Mouse (Mus musculus) hindbrain, embryonic 10.5 days (tissue): Measurements from ENCODE around the gene Zc3h14. TPM values are rescaled to one million over a fixed set of nuclear protein-coding genes. Genes with fewer than 3 reads are reported as not detected.
A peak's percentile ranks its signal among the peaks of the same experiment; 100 is the strongest.

Source experiments
- DNase-seq: peaks from one replicate; pipeline ENCODE4 v3.0.0-alpha.2; 2017; ENCODE audit warnings: low spot score
- H3K27ac ChIP-seq: fragments of 300-500 bp; sonication (generic); 2 replicates; pipeline ENCODE4 v1.5.1; 2016; ENCODE audit warnings: mild to moderate bottlenecking, moderate library complexity
- H3K27me3 ChIP-seq: fragments of 300-500 bp; sonication (generic); 2 replicates; pipeline ENCODE4 v1.6.1; 2016; ENCODE audit warnings: mild to moderate bottlenecking; ENCODE audit not compliant: poor library complexity, insufficient read depth, severe bottlenecking
- H3K36me3 ChIP-seq: fragments of 300-500 bp; sonication (generic); 2 replicates; pipeline ENCODE4 v1.6.1; 2016; ENCODE audit warnings: mild to moderate bottlenecking, moderate library complexity
- H3K4me1 ChIP-seq: fragments of 300-500 bp; sonication (generic); replicated peaks from 2 replicates; pipeline ENCODE4 v1.6.1; 2016; ENCODE audit warnings: mild to moderate bottlenecking
- H3K4me3 ChIP-seq: fragments of 300-500 bp; sonication (generic); 2 replicates; pipeline ENCODE4 v1.5.1; 2016; ENCODE audit warnings: mild to moderate bottlenecking, moderate library complexity
- H3K9me3 ChIP-seq: fragments of 300-500 bp; sonication (generic); 2 replicates; pipeline ENCODE4 v1.6.1; 2016; ENCODE audit warnings: mild to moderate bottlenecking, moderate library complexity
- WGBS: fragments of 180-500 bp; shearing (Covaris S2); methylation state at CpG from one replicate; pipeline ENCODE4 v1.1.7; 2016; 5-methylcytosine and 5-hydroxymethylcytosine counted together
- polyA plus RNA-seq: library from polyadenylated mRNA; unstranded; fragments of >200 nt; fragmentation: Nextera tagmentation; extraction: Ambion mirVana; gene quantifications from 2 replicates; pipeline ENCODE4 v1.2.1, GENCODE M21; 2016

Zc3h14 gene
- 119 and 133 TPM in 2 replicates for polyA plus RNA-seq

DNA sequence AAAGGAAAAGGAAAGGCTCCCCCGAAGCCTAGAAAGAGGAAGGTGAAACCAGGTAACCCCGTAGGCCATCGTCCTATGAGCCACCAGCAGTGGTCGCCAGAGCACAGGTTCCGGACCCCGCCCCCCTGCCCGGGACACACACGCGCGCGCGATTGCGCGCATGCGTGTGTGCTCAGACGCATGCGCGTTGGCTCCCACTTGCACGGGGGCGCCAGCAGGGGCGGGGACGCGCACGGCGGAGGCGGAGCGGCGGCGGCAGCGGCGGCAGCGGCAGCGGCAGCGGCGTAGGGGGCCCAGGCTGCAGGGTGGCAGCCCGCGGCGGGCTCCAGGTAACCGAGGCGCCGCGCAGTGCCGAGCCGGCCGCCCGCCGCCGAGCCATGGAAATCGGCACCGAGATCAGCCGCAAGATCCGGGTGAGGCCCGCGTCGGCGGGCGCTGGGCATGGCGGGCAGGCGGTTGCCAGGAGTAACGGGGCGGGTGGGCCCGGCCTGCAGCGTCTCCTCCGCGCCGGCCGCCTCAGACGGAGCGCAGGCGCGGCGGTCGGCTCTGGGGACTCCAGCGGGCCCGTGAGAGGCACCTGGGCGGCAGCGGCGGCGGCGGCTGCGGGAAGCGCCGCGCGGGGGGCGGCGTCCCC, at the start of gene Zc3h14:
Gene Zc3h14, plus strand, starts transcription at position 219 of the 634 bp plus-strand sequence.
- Histone ChIP-seq H3K27ac (peak within 1 kb of the TSS; percentile 98), H3K36me3 (peaks cover 11% of the 10 kb centered on the region; the same call in 1 of the 2 replicates), H3K9me3 (no peaks in the 10 kb centered on the region), H3K4me3 (peak within 1 kb of the TSS; percentile 90), H3K4me1 (peaks cover 24% of the 10 kb centered on the region), H3K27me3 (no peaks in the 10 kb centered on the region)
- WGBS = under 1% methylated on average over 87 of the region's 87 CpGs
- DNase-seq = peak; percentile 93

GRCm38 (mm10) chr12:98697202-98697601, 49.6 kb upstream of the Zc3h14 start:
- peaks cover 40% of the 10 kb centered on the region for H3K36me3 ChIP-seq
- H3K9me3 ChIP-seq = no peaks in the 10 kb centered on the region
- no peak overlapping the region for H3K4me3 ChIP-seq
- WGBS = 91% methylated on average over 5 of the region's 5 CpGs
- H3K27me3 ChIP-seq = no peaks in the 10 kb centered on the region
- H3K4me1 ChIP-seq = no peaks in the 10 kb centered on the region
- no peak overlapping the region for H3K27ac ChIP-seq
- DNase-seq = no peak

- no peak for DNase-seq
- Histone ChIP-seq H3K4me3 (no peak overlapping the region), H3K9me3 (no peaks in the 10 kb centered on the region), H3K4me1 (no peaks in the 10 kb centered on the region), H3K36me3 (peaks cover 54% of the 10 kb centered on the region), H3K27ac (no peak overlapping the region), H3K27me3 (no peaks in the 10 kb centered on the region)
- WGBS = 82% methylated on average over 9 of the region's 9 CpGs
Observed at GRCm38 (mm10) chr12:98701564-98701963, 45.2 kb upstream of the Zc3h14 start.

DNA sequence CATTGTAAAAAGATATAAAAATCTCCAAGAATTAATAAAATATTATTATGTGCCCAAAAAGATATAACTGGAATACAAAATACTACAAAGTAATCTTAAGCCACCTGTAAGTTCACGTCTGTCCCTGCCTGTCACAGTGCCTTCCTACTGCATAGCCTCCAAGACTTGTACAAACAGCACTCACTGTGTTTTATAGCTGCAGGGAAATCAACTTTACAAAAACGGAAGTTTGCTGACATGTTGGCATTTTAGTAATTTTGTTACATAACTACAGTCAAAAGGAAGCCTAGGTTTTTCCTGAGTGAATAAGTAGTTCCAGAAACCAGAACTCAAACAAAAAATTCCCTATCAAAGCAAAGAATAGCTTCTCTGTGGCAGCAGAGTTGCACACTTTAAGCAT, 43.2 kb upstream of the Zc3h14 start:
- H3K27me3 ChIP-seq = no peaks in the 10 kb centered on the region
- no peak for DNase-seq
- no peaks in the 10 kb centered on the region for H3K4me1 ChIP-seq
- H3K27ac ChIP-seq = no peak overlapping the region
- H3K9me3 ChIP-seq = no peaks in the 10 kb centered on the region
- H3K4me3 ChIP-seq = no peak overlapping the region
- WGBS = 80% methylated on average over 2 of the region's 2 CpGs
- H3K36me3 ChIP-seq = peaks cover 63% of the 10 kb centered on the region

DNA sequence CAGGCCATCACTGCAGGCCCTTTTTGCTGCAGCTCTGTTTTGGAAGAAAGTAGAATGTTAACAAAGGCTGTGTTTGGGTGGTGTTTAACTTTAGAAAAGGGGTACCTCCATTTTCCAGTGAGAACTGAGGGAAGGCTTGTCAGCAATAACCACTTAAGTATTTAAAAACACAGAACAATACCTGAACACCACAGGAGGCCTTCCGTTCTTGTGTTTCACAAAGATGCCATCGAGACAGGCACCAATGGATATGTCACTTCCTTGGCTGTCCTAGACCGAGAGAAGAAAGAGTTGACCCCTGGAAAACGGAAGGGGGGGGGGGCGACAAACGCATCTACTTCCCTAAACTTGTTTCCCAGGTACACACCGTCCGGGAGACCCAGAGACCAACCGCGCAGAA, 42.8 kb upstream of the Zc3h14 start:
- H3K9me3 ChIP-seq = no peaks in the 10 kb centered on the region
- peaks cover 63% of the 10 kb centered on the region for H3K36me3 ChIP-seq
- no peaks in the 10 kb centered on the region for H3K4me1 ChIP-seq
- H3K4me3 ChIP-seq = no peak overlapping the region
- no peaks in the 10 kb centered on the region for H3K27me3 ChIP-seq
- no peak overlapping the region for H3K27ac ChIP-seq
- no peak for DNase-seq
- 73% methylated on average over 10 of the region's 10 CpGs for WGBS

DNA sequence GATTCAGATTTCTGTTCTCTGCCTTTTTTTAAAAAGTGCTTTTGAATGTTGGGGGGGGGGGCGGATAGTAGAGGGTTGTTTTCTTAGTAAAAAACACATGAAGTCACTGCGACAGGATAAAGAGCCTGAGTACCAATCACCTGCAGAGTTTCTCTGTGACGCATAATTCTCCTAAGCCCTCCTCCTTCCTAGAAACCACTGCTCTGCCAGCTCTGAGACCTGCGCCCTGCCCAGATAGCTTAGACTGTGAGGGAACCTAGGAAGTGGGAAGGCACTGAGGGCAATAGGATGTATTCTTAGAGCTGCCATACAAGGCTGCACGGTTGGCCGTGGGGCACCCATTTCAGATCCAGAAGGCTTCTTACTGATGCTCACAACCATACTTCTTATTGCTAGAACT, 33.9 kb upstream of the Zc3h14 start:
- no peak overlapping the region for H3K27ac ChIP-seq
- 73% methylated on average over 6 of the region's 6 CpGs for WGBS
- no peak for DNase-seq

DNA sequence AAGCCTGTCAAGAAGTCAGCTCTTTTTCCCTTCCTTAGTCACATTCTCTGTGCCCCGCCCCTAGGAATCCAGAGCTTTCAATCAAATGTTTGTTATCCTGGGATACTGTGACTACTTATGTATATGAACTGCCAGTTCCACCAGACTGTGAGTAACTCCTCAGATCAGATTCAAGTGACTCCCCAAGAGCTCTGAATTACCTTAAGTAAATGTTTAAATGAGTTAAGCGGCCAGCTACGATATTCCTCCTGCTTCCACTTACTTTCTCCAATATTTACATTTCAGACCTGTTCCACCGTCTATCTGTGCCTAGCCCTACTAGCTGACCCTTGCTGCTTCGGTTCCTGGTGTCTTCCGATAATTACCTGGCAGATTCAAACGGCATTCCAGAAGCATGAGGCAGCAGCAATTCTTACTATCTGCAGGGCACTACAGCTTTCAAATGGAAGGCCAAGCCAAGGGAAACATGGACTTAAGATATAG, 33.1 kb upstream of the Zc3h14 start:
- no peak overlapping the region for H3K4me3 ChIP-seq
- H3K36me3 ChIP-seq = 0 out of 2 replicates have a peak, but pooled peaks cover 7% of the 10 kb centered on the region
- peaks cover 35% of the 10 kb centered on the region for H3K4me1 ChIP-seq
- 66% methylated on average over 7 of the region's 7 CpGs for WGBS
- no peaks in the 10 kb centered on the region for H3K27me3 ChIP-seq
- no peak for DNase-seq
- no peak overlapping the region for H3K27ac ChIP-seq
- H3K9me3 ChIP-seq = no peaks in the 10 kb centered on the region

More for the DNA sequence above, 33.9 kb upstream of the Zc3h14 start:
- no peak overlapping the region for H3K4me3 ChIP-seq
- H3K36me3 ChIP-seq = peaks cover 15% of the 10 kb centered on the region; the same call in 1 of the 2 replicates
- H3K4me1 ChIP-seq = peaks cover 35% of the 10 kb centered on the region
- no peaks in the 10 kb centered on the region for H3K27me3 ChIP-seq
- H3K9me3 ChIP-seq = no peaks in the 10 kb centered on the region

- Histone ChIP-seq H3K4me3 (no peak overlapping the region), H3K9me3 (no peaks in the 10 kb centered on the region), H3K27ac (peak overlapping the region; percentile 43), H3K36me3 (0 out of 2 replicates have a peak, but pooled peaks cover 3% of the 10 kb centered on the region), H3K27me3 (no peaks in the 10 kb centered on the region), H3K4me1 (peaks cover 35% of the 10 kb centered on the region)
- 28% methylated on average over 11 of the region's 11 CpGs for WGBS
- DNase-seq = peak; percentile 37
Observed at GRCm38 (mm10) chr12:98714757-98715156, 32.0 kb upstream of the Zc3h14 start.

GRCm38 (mm10) chr12:98716142-98716541, 30.6 kb upstream of the Zc3h14 start:
- Histone ChIP-seq H3K9me3 (no peaks in the 10 kb centered on the region), H3K27ac (no peak overlapping the region), H3K4me3 (no peak overlapping the region), H3K4me1 (peaks cover 35% of the 10 kb centered on the region), H3K36me3 (no peaks in the 10 kb centered on the region), H3K27me3 (no peaks in the 10 kb centered on the region)
- 90% methylated on average over 2 of the region's 2 CpGs for whole genome bisulfite sequencing
- DNase-seq = no peak

DNA sequence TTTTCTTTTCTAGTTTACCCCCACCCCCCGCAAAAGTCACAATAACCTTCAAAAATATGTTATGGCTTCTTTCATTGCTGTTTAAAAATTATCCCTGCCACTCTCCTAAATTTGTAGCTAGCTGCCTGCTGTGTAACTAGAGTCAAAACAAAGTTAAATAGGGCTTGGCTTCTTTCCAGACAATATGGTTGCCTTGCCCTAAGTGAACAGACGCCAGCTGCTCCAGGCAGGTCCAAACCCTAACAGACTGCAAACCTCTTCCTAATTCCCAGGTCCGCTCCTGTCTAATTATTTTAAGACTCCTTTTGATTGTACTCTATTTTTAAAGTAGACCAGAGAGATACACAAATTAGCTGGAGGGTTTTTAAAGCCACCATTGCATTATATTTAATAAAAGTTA, 26.1 kb upstream of the Zc3h14 start:
- H3K27ac ChIP-seq = no peak overlapping the region
- no peak overlapping the region for H3K4me3 ChIP-seq
- peaks cover 6% of the 10 kb centered on the region; the same call in 1 of the 2 replicates for H3K4me1 ChIP-seq
- no peaks in the 10 kb centered on the region for H3K9me3 ChIP-seq
- no peak for DNase-seq
- 84% methylated on average over 3 of the region's 3 CpGs for WGBS
- peaks cover 6% of the 10 kb centered on the region; the same call in 1 of the 2 replicates for H3K36me3 ChIP-seq
- no peaks in the 10 kb centered on the region for H3K27me3 ChIP-seq

GRCm38 (mm10) chr12:98721030-98721429, 25.7 kb upstream of the Zc3h14 start:
- peaks cover 2% of the 10 kb centered on the region; the same call in 1 of the 2 replicates for H3K4me1 ChIP-seq
- no peak overlapping the region for H3K4me3 ChIP-seq
- no peaks in the 10 kb centered on the region for H3K27me3 ChIP-seq
- H3K9me3 ChIP-seq = no peaks in the 10 kb centered on the region
- no peak overlapping the region for H3K27ac ChIP-seq
- DNase-seq = no peak
- WGBS = 88% methylated on average over 3 of the region's 3 CpGs
- peaks cover 7% of the 10 kb centered on the region; the same call in 1 of the 2 replicates for H3K36me3 ChIP-seq

- no peaks in the 10 kb centered on the region for H3K4me1 ChIP-seq
- DNase-seq = no peak
- H3K36me3 ChIP-seq = peaks cover 15% of the 10 kb centered on the region
- no peaks in the 10 kb centered on the region for H3K27me3 ChIP-seq
- no peaks in the 10 kb centered on the region for H3K9me3 ChIP-seq
- no peak overlapping the region for H3K27ac ChIP-seq
- WGBS = 93% methylated on average over 7 of the region's 7 CpGs
- H3K4me3 ChIP-seq = no peak overlapping the region
Observed at GRCm38 (mm10) chr12:98724224-98724623, 22.5 kb upstream of the Zc3h14 start.

DNA sequence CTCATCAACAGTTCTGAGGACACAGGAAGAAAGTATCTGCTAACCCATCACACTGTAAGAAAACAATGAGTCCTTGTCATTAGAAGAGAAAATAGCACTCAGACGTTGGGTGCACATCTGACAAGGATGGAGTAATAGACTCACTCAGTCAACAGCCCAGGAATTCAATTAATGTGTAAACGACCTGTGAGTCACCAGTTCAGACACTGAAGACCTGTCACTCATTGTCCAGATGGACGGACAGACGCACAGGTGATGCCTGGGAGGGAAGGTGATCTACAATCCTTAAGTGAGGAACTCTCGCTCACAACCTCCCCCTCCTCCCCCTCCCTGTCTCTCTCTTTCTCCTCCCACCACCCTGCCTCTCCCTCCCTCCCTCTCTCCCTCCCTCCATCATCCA, 21.8 kb upstream of the Zc3h14 start:
- H3K9me3 ChIP-seq = no peaks in the 10 kb centered on the region
- no peak overlapping the region for H3K27ac ChIP-seq
- H3K27me3 ChIP-seq = no peaks in the 10 kb centered on the region
- DNase-seq = no peak
- H3K4me1 ChIP-seq = no peaks in the 10 kb centered on the region
- H3K36me3 ChIP-seq = peaks cover 15% of the 10 kb centered on the region
- 77% methylated on average over 5 of the region's 5 CpGs for WGBS
- H3K4me3 ChIP-seq = no peak overlapping the region
